Mouse (Mus musculus) ES-E14 (cell line): ENCODE measurements around the gene Ppp2r5c.

Experiments
- CHD2 ChIP-seq: IDR thresholded peaks from 2 replicates; pipeline ENCODE4 v1.6.1; 2014; ENCODE audit warnings: mild to moderate bottlenecking, low read depth, low read length, inconsistent platforms
- ZC3H11A ChIP-seq: IDR thresholded peaks from 2 replicates; pipeline ENCODE4 v1.6.1; 2012; ENCODE audit warnings: low read depth, mild to moderate bottlenecking, inconsistent platforms, low read length, borderline replicate concordance

DNA sequence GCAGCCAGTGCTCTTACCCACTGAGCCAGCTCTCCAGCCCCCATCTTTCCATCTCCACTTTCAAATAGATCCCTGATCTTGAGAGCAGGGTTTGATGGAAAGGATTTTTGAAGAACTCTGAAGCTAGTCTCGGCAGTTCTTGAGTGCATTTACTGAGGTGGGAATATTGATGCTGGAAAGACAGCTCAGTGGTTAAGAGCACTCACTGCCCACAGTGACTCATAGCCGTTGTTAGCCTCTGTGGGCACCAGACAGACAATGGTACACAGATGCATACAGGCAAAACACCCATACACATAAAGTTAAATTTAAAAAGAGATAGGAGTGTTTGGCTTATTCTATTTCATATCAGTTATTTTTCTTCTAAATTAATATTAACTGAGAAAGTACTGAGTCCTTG is 159.8 kb downstream of the Ppp2r5c start:
- no peak for TF ChIP-seq ZC3H11A
- TF ChIP-seq CHD2: no peak
